In genomic region chr10:74335412-74335811, GRCm38 (mm10) we compare ENCODE assay signal across 25 mouse cellular contexts.
DNase-seq lines count a peak whose midpoint lies in the region; ATAC-seq lines count a peak whose summit lies in the region.
"Had no signal": no experiment of that assay in that cellular context is flagged by ENCODE, and none has a peak within 500 bp of the region (broad histone marks: within the 10 kb centered on the region; RNA-seq: fewer than 3 reads in every experiment).

No protein-coding gene starts in this region.

- 73% methylated on average over 7 of the region's 7 CpGs for WGBS in hindbrain, embryonic 13.5 days
- WGBS in hindbrain, embryonic 12.5 days = 88% methylated on average over 7 of the region's 7 CpGs
- WGBS in neural tube, embryonic 11.5 days = 78% methylated on average over 7 of the region's 7 CpGs
- WGBS in neural tube, embryonic 13.5 days = 40% methylated on average over 7 of the region's 7 CpGs
- 40% methylated on average over 7 of the region's 7 CpGs for WGBS in neural tube, embryonic 15.5 days

- peak; percentile 10 for DNase-seq in neural tube, embryonic 11.5 days (ENCODE audit: low spot score)
- no peak for DNase-seq in neural tube, embryonic 10.5 days (ENCODE audit: extremely low spot score, low spot score)
- DNase-seq in T-cell, adult 2 months (ENCODE audit: low spot score) = no peak
- no peak for DNase-seq in heart, postnatal 4 days
- DNase-seq: adrenal gland, adult 2 months; adrenal gland, postnatal 10 days; adrenal gland, postnatal 25 days; B cell, adult 2 months; cerebellum, adult 11-12 months; cerebellum, adult 2 months; cerebellum, adult 9-10 months; cerebellum, postnatal 10 days; cerebellum, postnatal 25 days had no signal

- H3K9ac ChIP-seq in hindbrain, embryonic 13.5 days = no peak overlapping the region
- no peak overlapping the region for H3K9ac ChIP-seq in hindbrain, embryonic 12.5 days
- H3K9ac ChIP-seq in neural tube, embryonic 11.5 days (ENCODE audit: low read length) = no peak overlapping the region
- H3K9ac ChIP-seq in neural tube, embryonic 13.5 days = no peak overlapping the region
- no peak overlapping the region for H3K9ac ChIP-seq in neural tube, embryonic 15.5 days (replicated peaks)
- H3K9ac ChIP-seq: embryonic facial prominence, embryonic 12.5 days; forebrain, embryonic 13.5 days; forebrain, embryonic 15.5 days had no signal

- H3K4me3 ChIP-seq in hindbrain, embryonic 13.5 days = no peak overlapping the region
- no peak overlapping the region for H3K4me3 ChIP-seq in hindbrain, embryonic 12.5 days
- H3K4me3 ChIP-seq in neural tube, embryonic 11.5 days (ENCODE audit: low read depth, low read length) = no peak overlapping the region
- H3K4me3 ChIP-seq in neural tube, embryonic 13.5 days = no peak overlapping the region
- no peak overlapping the region for H3K4me3 ChIP-seq in neural tube, embryonic 15.5 days (replicated peaks)
- H3K4me3 ChIP-seq: embryonic facial prominence, embryonic 10.5 days; embryonic facial prominence, embryonic 12.5 days; forebrain, embryonic 13.5 days; forebrain, embryonic 15.5 days had no signal

- no peak overlapping the region for H3K4me2 ChIP-seq in hindbrain, embryonic 13.5 days
- H3K4me2 ChIP-seq in hindbrain, embryonic 12.5 days (replicated peaks) = no peak overlapping the region
- H3K4me2 ChIP-seq in neural tube, embryonic 11.5 days (ENCODE audit: low read depth) = no peak overlapping the region
- H3K4me2 ChIP-seq in neural tube, embryonic 13.5 days = peak overlapping the region; percentile 6; the same call in 1 of the 2 replicates
- H3K4me2 ChIP-seq in neural tube, embryonic 15.5 days = no peak overlapping the region
- H3K4me2 ChIP-seq: embryonic facial prominence, embryonic 12.5 days; forebrain, embryonic 13.5 days; forebrain, embryonic 15.5 days had no signal

- H3K36me3 ChIP-seq in hindbrain, embryonic 13.5 days = no peaks in the 10 kb centered on the region
- H3K36me3 ChIP-seq in hindbrain, embryonic 12.5 days = no peaks in the 10 kb centered on the region
- H3K36me3 ChIP-seq in neural tube, embryonic 11.5 days (ENCODE audit: control insufficient read depth, insufficient read depth, low read length) = no peaks in the 10 kb centered on the region
- H3K36me3 ChIP-seq in neural tube, embryonic 13.5 days = no peaks in the 10 kb centered on the region
- H3K36me3 ChIP-seq in neural tube, embryonic 15.5 days = no peaks in the 10 kb centered on the region
- H3K36me3 ChIP-seq: embryonic facial prominence, embryonic 10.5 days; embryonic facial prominence, embryonic 12.5 days; forebrain, embryonic 15.5 days; G1E had no signal

- 0 out of 2 replicates have a peak, but pooled peaks have one; percentile 24 for ATAC-seq in hindbrain, embryonic 13.5 days (ENCODE audit: low FRiP score)
- ATAC-seq in hindbrain, embryonic 12.5 days (ENCODE audit: low FRiP score) = no peak
- peak; percentile 63; the same call in 1 of the 2 replicates for ATAC-seq in neural tube, embryonic 11.5 days (ENCODE audit: insufficient read depth, low FRiP score, low TSS enrichment)
- peak; percentile 75; the same call in 1 of the 2 replicates for ATAC-seq in neural tube, embryonic 13.5 days (ENCODE audit: low read depth)
- peak; percentile 59 for ATAC-seq in neural tube, embryonic 15.5 days (ENCODE audit: low FRiP score)
- ATAC-seq: CD4-positive, CD25-positive, alpha-beta regulatory T cell, adult 4 months; forebrain, embryonic 13.5 days; forebrain, embryonic 15.5 days; Patski had no signal

- no peaks in the 10 kb centered on the region for H3K4me1 ChIP-seq in hindbrain, embryonic 13.5 days (replicated peaks)
- no peaks in the 10 kb centered on the region for H3K4me1 ChIP-seq in hindbrain, embryonic 12.5 days
- no peaks in the 10 kb centered on the region for H3K4me1 ChIP-seq in neural tube, embryonic 11.5 days (ENCODE audit: control insufficient read depth, insufficient read depth, low read length)
- H3K4me1 ChIP-seq in neural tube, embryonic 13.5 days (replicated peaks) = peaks cover 15% of the 10 kb centered on the region
- 0 out of 2 replicates have a peak, but pooled peaks cover 5% of the 10 kb centered on the region for H3K4me1 ChIP-seq in neural tube, embryonic 15.5 days
- H3K4me1 ChIP-seq: embryonic facial prominence, embryonic 10.5 days; embryonic facial prominence, embryonic 12.5 days had no signal

- H3K27ac ChIP-seq in hindbrain, embryonic 13.5 days = no peak overlapping the region
- no peak overlapping the region for H3K27ac ChIP-seq in hindbrain, embryonic 12.5 days
- no peak overlapping the region for H3K27ac ChIP-seq in neural tube, embryonic 11.5 days (ENCODE audit: low read depth, low read length)
- no peak overlapping the region for H3K27ac ChIP-seq in neural tube, embryonic 13.5 days (replicated peaks)
- H3K27ac ChIP-seq in neural tube, embryonic 15.5 days (replicated peaks) = no peak overlapping the region
- H3K27ac ChIP-seq: embryonic facial prominence, embryonic 10.5 days; embryonic facial prominence, embryonic 12.5 days; forebrain, embryonic 13.5 days; forebrain, embryonic 15.5 days had no signal

- H3K9me3 ChIP-seq in hindbrain, embryonic 13.5 days = no peaks in the 10 kb centered on the region
- no peaks in the 10 kb centered on the region for H3K9me3 ChIP-seq in hindbrain, embryonic 12.5 days (replicated peaks)
- no peaks in the 10 kb centered on the region for H3K9me3 ChIP-seq in neural tube, embryonic 11.5 days (ENCODE audit: control insufficient read depth, low read length)
- H3K9me3 ChIP-seq in neural tube, embryonic 13.5 days = no peaks in the 10 kb centered on the region
- no peaks in the 10 kb centered on the region for H3K9me3 ChIP-seq in neural tube, embryonic 15.5 days (replicated peaks)
- H3K9me3 ChIP-seq: embryonic facial prominence, embryonic 10.5 days; embryonic facial prominence, embryonic 12.5 days; forebrain, embryonic 13.5 days; forebrain, embryonic 15.5 days had no signal

- H3K27me3 ChIP-seq in hindbrain, embryonic 13.5 days = no peaks in the 10 kb centered on the region
- H3K27me3 ChIP-seq in hindbrain, embryonic 12.5 days = no peaks in the 10 kb centered on the region
- no peaks in the 10 kb centered on the region for H3K27me3 ChIP-seq in neural tube, embryonic 11.5 days (ENCODE audit: control insufficient read depth, insufficient read depth, low read length)
- H3K27me3 ChIP-seq in neural tube, embryonic 13.5 days = no peaks in the 10 kb centered on the region
- H3K27me3 ChIP-seq in neural tube, embryonic 15.5 days (replicated peaks) = no peaks in the 10 kb centered on the region
- H3K27me3 ChIP-seq: CH12.LX; embryonic facial prominence, embryonic 12.5 days; forebrain, embryonic 13.5 days; forebrain, embryonic 15.5 days; Patski had no signal
